Mouse (Mus musculus): ENCODE measurements at regions not wholly inside any gene's neighbourhood (a gene's known extent, or its start where the extent isn't known, plus 50 kb on each side); places are given as distances from the start of the nearest gene placed in this dataset.
A peak's percentile ranks its signal among the peaks of the same experiment; 100 is the strongest.

DNA sequence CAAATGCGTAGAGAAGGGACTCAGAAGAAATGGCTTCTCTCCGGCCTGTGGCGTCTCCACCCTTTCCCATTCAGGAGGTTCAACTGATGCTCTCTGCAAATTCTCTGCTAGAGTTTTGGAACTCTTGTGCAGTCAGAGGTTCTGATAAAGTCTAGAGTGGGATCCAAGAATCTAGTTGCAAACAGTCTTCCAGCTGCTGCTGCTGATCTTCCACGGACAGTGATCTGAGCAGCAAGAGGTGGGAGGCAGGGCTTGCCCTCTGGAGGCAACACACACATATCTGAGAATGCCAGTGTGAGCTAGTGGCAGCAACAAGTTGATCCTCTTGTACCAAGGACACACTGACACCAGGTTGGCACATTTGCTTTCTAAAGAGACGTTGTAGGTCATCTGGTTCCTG is 93.4 kb upstream of the Gas1 start:
- Histone ChIP-seq H3K4me3 (no peak overlapping the region), H3K9ac (no peak overlapping the region), H3K27me3 (no peaks in the 10 kb centered on the region), H3K4me1 (peaks cover 13% of the 10 kb centered on the region), H3K36me3 (no peaks in the 10 kb centered on the region), H3K9me3 (peaks cover 10% of the 10 kb centered on the region; the same call in 1 of the 2 replicates), H3K4me2 (no peak overlapping the region), H3K27ac (no peak overlapping the region)
- 91% methylated on average over 5 of the region's 5 CpGs for WGBS
- no peak for ATAC-seq (ENCODE audit: insufficient number of reproducible peaks, insufficient read depth, low FRiP score, low TSS enrichment, low read depth)

- Histone ChIP-seq H3K27me3 (no peaks in the 10 kb centered on the region), H3K9ac (no peak overlapping the region), H3K36me3 (no peaks in the 10 kb centered on the region), H3K4me2 (no peak overlapping the region), H3K27ac (no peak overlapping the region), H3K4me1 (no peaks in the 10 kb centered on the region), H3K9me3 (peaks cover 10% of the 10 kb centered on the region; the same call in 1 of the 2 replicates), H3K4me3 (no peak overlapping the region)
- no peak for ATAC-seq (ENCODE audit: insufficient number of reproducible peaks, insufficient read depth, low FRiP score, low TSS enrichment, low read depth)
- WGBS: 65% methylated on average over 7 of the region's 7 CpGs
Observed at GRCm38 (mm10) chr13:60273331-60273730, 96.2 kb upstream of the Gas1 start.

DNA sequence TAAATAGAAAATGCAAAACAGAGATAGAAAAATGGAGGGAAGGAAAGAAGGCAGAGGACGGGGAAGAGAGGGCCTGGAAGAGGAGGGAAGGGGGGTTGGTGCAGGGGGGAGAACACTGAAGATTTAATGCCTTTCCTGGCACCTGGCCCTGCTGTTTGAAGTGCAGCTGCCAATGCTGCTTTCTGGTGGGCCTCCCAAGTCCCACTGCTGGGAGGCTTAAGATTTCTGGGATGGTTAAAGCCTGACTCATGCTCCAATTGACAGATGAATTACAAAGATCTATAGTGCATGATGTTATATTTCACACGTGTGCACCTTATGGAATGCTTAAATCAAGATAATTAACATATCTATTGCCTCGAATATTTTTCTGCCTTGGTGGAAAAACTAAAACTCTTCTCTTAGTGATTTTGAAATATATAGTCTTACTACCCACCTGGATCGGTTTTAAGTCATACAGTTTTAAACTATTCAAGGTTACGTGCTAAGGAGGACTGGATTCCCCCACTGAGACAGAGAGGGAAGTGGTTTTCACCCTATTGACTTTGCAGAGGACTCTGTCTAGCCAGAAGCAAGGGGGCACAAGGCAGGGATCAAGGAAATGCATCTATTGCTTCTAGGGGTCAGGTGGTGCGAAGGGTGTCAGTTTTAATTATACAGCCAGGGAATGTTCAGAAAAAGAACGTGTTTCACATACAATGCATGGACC is 105.5 kb upstream of the Gas1 start:
- Histone ChIP-seq H3K27ac (peak overlapping the region; percentile 74), H3K9ac (no peak overlapping the region), H3K4me2 (no peak overlapping the region), H3K4me1 (peaks cover 40% of the 10 kb centered on the region), H3K4me3 (no peak overlapping the region), H3K27me3 (no peaks in the 10 kb centered on the region), H3K36me3 (no peaks in the 10 kb centered on the region), H3K9me3 (no peaks in the 10 kb centered on the region)
- 40% methylated on average over 7 of the region's 7 CpGs for WGBS
- 0 out of 2 replicates have a peak, but pooled peaks have one; percentile 48 for ATAC-seq (ENCODE audit: insufficient number of reproducible peaks, insufficient read depth, low FRiP score, low TSS enrichment, low read depth)

GRCm38 (mm10) chr13:60286525-60287224 is 109.5 kb upstream of the Gas1 start:
- no peak overlapping the region for H3K27ac ChIP-seq
- 74% methylated on average over 11 of the region's 11 CpGs for WGBS
- no peak for ATAC-seq (ENCODE audit: insufficient number of reproducible peaks, insufficient read depth, low FRiP score, low TSS enrichment, low read depth)

GRCm38 (mm10) chr13:60289650-60290049 is 112.5 kb upstream of the Gas1 start:
- Histone ChIP-seq H3K9ac (no peak overlapping the region), H3K4me3 (no peak overlapping the region), H3K27me3 (no peaks in the 10 kb centered on the region), H3K36me3 (no peaks in the 10 kb centered on the region), H3K9me3 (no peaks in the 10 kb centered on the region), H3K27ac (no peak overlapping the region), H3K4me1 (peaks cover 24% of the 10 kb centered on the region; the same call in 1 of the 2 replicates), H3K4me2 (no peak overlapping the region)
- 56% methylated on average over 3 of the region's 3 CpGs for WGBS
- ATAC-seq (ENCODE audit: insufficient number of reproducible peaks, insufficient read depth, low FRiP score, low TSS enrichment, low read depth): no peak

More at GRCm38 (mm10) chr13:60286525-60287224, 109.5 kb upstream of the Gas1 start:
- Histone ChIP-seq H3K36me3 (no peaks in the 10 kb centered on the region), H3K4me3 (no peak overlapping the region), H3K9ac (no peak overlapping the region), H3K27me3 (no peaks in the 10 kb centered on the region), H3K4me1 (peaks cover 40% of the 10 kb centered on the region), H3K9me3 (no peaks in the 10 kb centered on the region), H3K4me2 (no peak overlapping the region)

GRCm38 (mm10) chr13:60290820-60291219 is 113.7 kb upstream of the Gas1 start:
- H3K27ac ChIP-seq: no peak overlapping the region
- no peak overlapping the region for H3K4me3 ChIP-seq
- H3K4me2 ChIP-seq: no peak overlapping the region
- no peaks in the 10 kb centered on the region for H3K27me3 ChIP-seq
- H3K9me3 ChIP-seq: no peaks in the 10 kb centered on the region
- peaks cover 23% of the 10 kb centered on the region for H3K4me1 ChIP-seq
- ATAC-seq (ENCODE audit: insufficient number of reproducible peaks, insufficient read depth, low FRiP score, low TSS enrichment, low read depth): no peak
- no peak overlapping the region for H3K9ac ChIP-seq
- WGBS: 84% methylated on average over 4 of the region's 4 CpGs
- H3K36me3 ChIP-seq: no peaks in the 10 kb centered on the region

DNA sequence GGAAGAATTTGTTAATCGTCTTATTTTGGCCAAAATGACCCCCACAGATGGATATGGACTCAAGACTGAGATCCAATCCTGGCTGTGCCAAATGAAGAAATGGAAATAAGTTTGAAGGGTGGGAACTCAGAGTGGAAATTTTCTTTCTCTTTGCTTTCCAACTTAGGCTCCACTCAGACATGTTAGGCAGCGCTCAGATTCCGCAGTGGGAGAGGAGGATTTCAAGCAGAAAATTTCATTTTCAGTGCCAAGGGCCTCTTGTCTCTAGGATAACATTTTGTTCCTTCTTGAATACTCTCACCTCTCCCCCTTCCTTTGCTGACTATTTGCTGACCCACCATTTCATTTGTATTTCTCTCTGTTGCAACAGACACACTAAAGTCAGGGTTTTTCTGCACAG is 114.2 kb upstream of the Gas1 start:
- H3K27ac ChIP-seq: no peak overlapping the region; the same call in 1 of the 2 replicates
- 80% methylated on average over 3 of the region's 3 CpGs for WGBS
- no peaks in the 10 kb centered on the region for H3K9me3 ChIP-seq
- no peak overlapping the region for H3K4me2 ChIP-seq
- no peaks in the 10 kb centered on the region for H3K36me3 ChIP-seq
- H3K9ac ChIP-seq: no peak overlapping the region
- no peaks in the 10 kb centered on the region for H3K27me3 ChIP-seq
- H3K4me3 ChIP-seq: no peak overlapping the region
- no peak for ATAC-seq (ENCODE audit: insufficient number of reproducible peaks, insufficient read depth, low FRiP score, low TSS enrichment, low read depth)
- H3K4me1 ChIP-seq: peaks cover 23% of the 10 kb centered on the region

- no peaks in the 10 kb centered on the region for H3K9me3 ChIP-seq
- no peak overlapping the region for H3K4me3 ChIP-seq
- ATAC-seq (ENCODE audit: insufficient number of reproducible peaks, insufficient read depth, low FRiP score, low TSS enrichment, low read depth): peak; percentile 29; the same call in 1 of the 2 replicates
- H3K9ac ChIP-seq: no peak overlapping the region
- no peaks in the 10 kb centered on the region for H3K27me3 ChIP-seq
- 20% methylated on average over 13 of the region's 13 CpGs for WGBS
- no peaks in the 10 kb centered on the region for H3K36me3 ChIP-seq
- H3K4me1 ChIP-seq: peaks cover 35% of the 10 kb centered on the region
- no peak overlapping the region for H3K4me2 ChIP-seq
- peak overlapping the region; percentile 69; the same call in 1 of the 2 replicates for H3K27ac ChIP-seq
Observed at GRCm38 (mm10) chr13:60296201-60296895, 119.2 kb upstream of the Gas1 start.

- H3K9me3 ChIP-seq: no peaks in the 10 kb centered on the region
- peak; percentile 5; the same call in 1 of the 2 replicates for ATAC-seq (ENCODE audit: insufficient number of reproducible peaks, insufficient read depth, low FRiP score, low TSS enrichment, low read depth)
Observed at GRCm38 (mm10) chr13:60296896-60297275, 119.7 kb upstream of the Gas1 start.

GRCm38 (mm10) chr13:60298575-60298974 is 121.4 kb upstream of the Gas1 start:
- no peak for ATAC-seq (ENCODE audit: insufficient number of reproducible peaks, insufficient read depth, low FRiP score, low TSS enrichment, low read depth)
- Histone ChIP-seq H3K4me2 (no peak overlapping the region), H3K27ac (0 out of 2 replicates have a peak overlapping the region, but pooled peaks have one; percentile 41), H3K9ac (no peak overlapping the region), H3K36me3 (no peaks in the 10 kb centered on the region), H3K4me3 (no peak overlapping the region), H3K4me1 (peaks cover 35% of the 10 kb centered on the region), H3K9me3 (no peaks in the 10 kb centered on the region), H3K27me3 (no peaks in the 10 kb centered on the region)
- WGBS: 48% methylated on average over 2 of the region's 2 CpGs

More at GRCm38 (mm10) chr13:60296896-60297275, 119.7 kb upstream of the Gas1 start:
- no peaks in the 10 kb centered on the region for H3K27me3 ChIP-seq
- H3K4me1 ChIP-seq: peaks cover 35% of the 10 kb centered on the region
- 80% methylated on average over 6 of the region's 6 CpGs for WGBS
- H3K27ac ChIP-seq: no peak overlapping the region
- H3K36me3 ChIP-seq: no peaks in the 10 kb centered on the region
- H3K9ac ChIP-seq: no peak overlapping the region
- H3K4me2 ChIP-seq: no peak overlapping the region
- H3K4me3 ChIP-seq: no peak overlapping the region

- no peak for ATAC-seq (ENCODE audit: insufficient number of reproducible peaks, insufficient read depth, low FRiP score, low TSS enrichment, low read depth)
- no peak overlapping the region for H3K4me2 ChIP-seq
Observed at GRCm38 (mm10) chr13:60299076-60299475, 121.9 kb upstream of the Gas1 start.

More at GRCm38 (mm10) chr13:60299076-60299475, 121.9 kb upstream of the Gas1 start:
- Histone ChIP-seq H3K9me3 (no peaks in the 10 kb centered on the region), H3K36me3 (no peaks in the 10 kb centered on the region), H3K4me1 (peaks cover 39% of the 10 kb centered on the region), H3K4me3 (no peak overlapping the region), H3K27ac (peak overlapping the region; percentile 55), H3K27me3 (no peaks in the 10 kb centered on the region), H3K9ac (no peak overlapping the region)
- 26% methylated on average over 5 of the region's 5 CpGs for WGBS

Measured in embryonic facial prominence, embryonic 13.5 days (tissue).